Mouse (Mus musculus): ENCODE data around the gene Gm20773.
"Not testable (repeated sequence)": the region's sequence is repeated elsewhere in the genome, so short reads cannot be mapped to it uniquely, and the experiment has no call there.

Gene Gm20773

GRCm38 (mm10) chrY:13493726-13494125 lies at the start of gene Gm20773:
Gene Gm20773, plus strand, starts transcription at chrY:13494026.
- not testable (repeated sequence) for DNase-seq (ENCODE audit: low spot score in 2 of 2)

GRCm38 (mm10) chrY:13465479-13465878 lies 28.3 kb upstream of the Gm20773 start, which contains the start of gene Gm21866:
Gene Gm21866, minus strand, starts transcription at chrY:13465579.
- DNase-seq (ENCODE audit: low spot score in 2 of 2), result not testable (repeated sequence)

All from right cerebral cortex, postnatal 36 days (tissue).